Mouse (Mus musculus) T-helper 17 cell (primary cell): ENCODE results near the gene Eln.

Source experiments
- in situ Hi-C, 2 experiments: fragments of 300-600 bp; cut with MboI, MseI; formaldehyde crosslinking; loops; 1 replicate in 1 of 2; 2 replicates in 1 of 2; pipeline ENCODE4 v1.15.1; 2025; ENCODE audit warnings: high pct_unique_total_duplicates in 2 of 2

Gene Eln

GRCm38 (mm10) chr5:134688086-134688717, 58.9 kb downstream of the Eln start, which contains the start of gene Limk1:
Limk1 (minus strand) TSS chr5:134688598.
- in situ Hi-C loops: no loop called here

DNA sequence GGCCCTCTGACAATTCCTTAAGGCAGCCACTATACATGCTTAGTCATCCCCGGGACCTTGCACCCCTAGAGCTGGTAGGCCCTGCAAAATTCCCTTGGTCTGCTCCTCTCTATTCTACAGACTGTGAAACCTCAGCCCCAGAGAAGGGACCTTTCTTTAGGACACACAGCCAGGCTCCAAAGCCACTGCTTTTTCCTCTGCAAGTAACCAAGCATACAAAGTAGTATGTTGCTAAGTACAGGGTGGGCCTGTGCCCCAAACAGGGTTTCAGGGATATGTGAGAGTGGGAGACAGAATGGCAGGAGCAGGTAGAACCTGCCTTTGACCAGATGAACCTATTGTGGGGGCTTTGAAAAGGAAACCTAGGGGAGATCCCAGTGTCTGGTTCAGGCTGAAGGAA, 59.9 kb downstream of the Eln start:
- in situ Hi-C loops: no loop called here

GRCm38 (mm10) chr5:134686541-134686940, 60.6 kb downstream of the Eln start:
- in situ Hi-C loops: no loop called here

DNA sequence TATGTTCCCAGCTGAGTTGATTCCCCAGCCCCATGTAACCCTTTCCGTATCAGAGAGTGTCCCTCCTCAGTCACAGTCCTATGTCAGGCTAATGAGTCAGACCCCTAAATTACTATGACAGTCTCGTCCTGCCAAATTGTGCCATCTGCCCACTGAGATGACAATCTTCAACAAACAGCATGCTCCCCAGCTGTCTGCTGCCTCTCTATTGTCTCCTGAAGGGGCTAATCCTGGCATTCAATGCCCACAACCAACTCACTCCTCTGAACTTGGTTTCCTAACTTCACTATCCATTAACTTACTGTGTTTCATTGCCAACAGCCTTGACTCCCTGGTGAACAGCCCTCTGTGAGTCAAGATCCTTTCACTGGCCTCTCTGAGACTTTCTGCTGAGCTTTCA, 62.7 kb downstream of the Eln start:
- in situ Hi-C loops: no loop called here

- in situ Hi-C loops: no loop called here
These were observed 63.3 kb downstream of the Eln start for GRCm38 (mm10) chr5:134683813-134684212.

DNA sequence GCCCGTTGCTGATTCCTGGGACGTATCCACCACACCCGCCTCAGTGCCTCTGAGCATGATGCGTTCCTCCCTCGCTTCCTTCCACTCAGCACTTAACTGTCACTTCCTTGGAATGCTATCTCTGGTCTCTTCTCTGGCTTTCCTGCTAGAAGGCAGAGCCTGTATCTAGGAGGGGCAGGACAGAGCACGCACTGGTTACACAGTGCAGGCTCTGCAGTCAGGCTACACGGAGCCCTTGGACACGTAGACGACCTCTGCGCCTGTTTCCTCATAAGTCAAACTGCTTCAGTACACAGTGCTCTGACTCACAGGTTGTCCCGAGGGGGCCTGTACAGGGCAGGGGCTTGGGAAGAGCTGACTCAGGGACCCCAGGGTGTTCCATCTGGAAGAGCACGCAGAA, 66.9 kb downstream of the Eln start:
- in situ Hi-C loops: no loop called here

- in situ Hi-C loops: no loop called here
These were observed 68.1 kb downstream of the Eln start for GRCm38 (mm10) chr5:134678827-134679546.

- in situ Hi-C loops: no loop called here
These were observed 69.1 kb downstream of the Eln start for GRCm38 (mm10) chr5:134678031-134678430.

GRCm38 (mm10) chr5:134677491-134677890, 69.6 kb downstream of the Eln start:
- in situ Hi-C loops: no loop called here

DNA sequence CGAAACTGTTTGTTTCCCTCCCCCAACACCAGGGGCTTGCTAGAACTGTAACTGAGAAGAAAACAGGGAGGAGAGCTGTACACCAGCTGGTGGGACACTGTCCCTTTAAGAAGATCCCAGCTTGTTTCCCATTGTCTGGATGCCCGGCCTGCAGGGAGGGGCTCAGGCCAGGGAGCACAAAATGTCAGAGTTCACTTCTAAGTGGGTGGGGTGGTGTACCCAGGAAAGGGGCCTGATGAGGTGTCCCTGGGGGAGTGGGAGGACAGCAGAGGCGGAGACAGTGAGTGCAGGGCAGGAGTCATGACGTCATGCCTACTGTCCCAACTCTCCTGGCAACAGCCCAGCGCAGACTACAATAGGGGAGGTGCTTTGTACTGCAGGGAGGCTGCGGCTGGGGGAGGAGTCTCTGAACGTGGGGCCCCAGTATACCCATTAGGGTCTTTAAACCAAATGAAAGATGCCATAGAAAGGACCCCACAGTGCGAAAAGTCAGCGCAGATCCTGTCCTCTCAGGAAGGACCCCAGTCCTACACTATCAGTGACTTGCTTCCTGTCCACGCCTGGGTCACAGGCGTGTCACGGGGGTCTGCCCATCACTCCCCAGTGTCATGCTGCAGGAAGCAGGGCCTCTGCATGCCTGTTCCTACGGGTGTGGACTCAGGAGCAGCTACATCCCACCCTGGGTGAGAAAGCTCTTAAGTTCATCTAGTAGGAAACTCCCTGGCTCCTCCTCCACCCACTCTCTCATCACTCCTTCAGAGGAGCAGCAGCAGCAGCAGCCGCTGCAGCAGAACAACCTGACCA, 71.0 kb downstream of the Eln start:
- in situ Hi-C loops: no loop called here

DNA sequence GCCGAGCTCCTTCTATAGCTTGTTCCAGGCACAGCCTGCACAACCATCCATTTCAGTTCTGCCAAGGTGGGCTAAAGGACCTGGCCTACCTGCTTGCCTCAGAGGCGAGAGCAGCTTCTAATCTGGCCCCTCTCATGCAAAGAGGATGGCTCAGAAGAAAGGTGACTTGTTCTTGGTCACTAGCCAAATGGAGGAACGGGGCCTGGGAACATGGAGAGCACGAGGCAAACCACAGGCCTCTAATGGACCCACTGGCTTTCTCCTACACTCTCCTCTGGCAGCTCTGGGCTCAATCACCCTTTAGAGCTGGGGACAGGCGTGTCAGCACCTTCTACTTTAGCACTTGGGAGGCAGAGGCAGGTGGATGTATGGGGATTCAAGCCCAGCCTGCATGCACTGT, 72.1 kb downstream of the Eln start:
- in situ Hi-C loops: no loop called here

- in situ Hi-C loops: no loop called here
These were observed 74.5 kb downstream of the Eln start for GRCm38 (mm10) chr5:134672611-134673010.

DNA sequence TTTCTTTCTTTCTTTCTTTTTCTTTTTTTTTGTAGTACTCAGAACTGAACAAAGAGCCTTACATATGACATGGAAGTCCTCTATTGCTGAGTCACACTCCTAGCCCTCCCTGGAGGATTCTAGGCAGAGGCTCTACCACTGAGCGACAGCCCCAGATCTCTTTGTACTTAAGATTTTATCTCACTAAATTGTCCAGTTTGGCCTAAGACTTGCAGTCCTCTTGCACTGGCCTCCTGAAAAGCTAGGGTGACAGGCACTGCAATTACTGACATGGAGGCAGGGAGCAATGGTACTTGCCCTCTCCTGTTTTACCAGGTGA, 75.0 kb downstream of the Eln start:
- in situ Hi-C loops: no loop called here

- in situ Hi-C loops: no loop called here
These were observed 75.6 kb downstream of the Eln start for GRCm38 (mm10) chr5:134671335-134672197.

- in situ Hi-C loops: no loop called here
These were observed 78.0 kb downstream of the Eln start for GRCm38 (mm10) chr5:134669001-134669708.

DNA sequence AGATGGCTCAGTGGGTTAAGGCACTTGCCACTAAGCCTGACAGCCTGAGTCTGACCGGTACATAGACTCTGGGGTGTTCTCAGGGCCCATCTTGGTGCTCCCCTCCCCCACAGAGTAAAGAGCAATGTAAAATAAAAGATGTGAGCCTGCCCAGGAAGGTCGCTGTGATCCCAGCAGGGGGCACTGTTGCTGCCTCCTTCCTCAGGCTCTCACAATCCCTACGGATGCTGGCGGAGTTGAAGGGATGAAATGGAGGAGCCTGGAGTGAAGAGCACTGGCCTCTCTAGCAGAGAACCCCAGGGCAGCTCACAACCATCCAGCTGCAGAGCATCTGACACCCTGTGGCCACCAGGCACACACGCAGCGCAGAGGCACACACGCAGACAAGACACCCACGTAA, 78.6 kb downstream of the Eln start:
- in situ Hi-C loops: no loop called here

- in situ Hi-C loops: loop anchor here (10.0 kb wide), 1 partner anchor 48 kb away; no protein-coding TSS in a partner anchor
These were observed 90.4 kb downstream of the Eln start for GRCm38 (mm10) chr5:134656708-134657107.
